Mouse (Mus musculus) C2C12 (cell line): ENCODE measurements around the gene Drd3.

Source experiments
- CEBPB ChIP-seq: IDR thresholded peaks from one replicate; pipeline ENCODE4 v1.6.1; 2011; ENCODE audit warnings: low read depth, mild to moderate bottlenecking, control low read depth, moderate library complexity
- CTCF ChIP-seq: IDR thresholded peaks from one replicate; pipeline ENCODE4 v1.5.1; 2011; ENCODE audit not compliant: control insufficient read depth, insufficient read depth, insufficient read length
- FOSL1 ChIP-seq: IDR thresholded peaks from one replicate; pipeline ENCODE4 v1.8.0; 2011; ENCODE audit warnings: mild to moderate bottlenecking, low read length; ENCODE audit not compliant: poor library complexity, insufficient read depth, severe bottlenecking
- MAX ChIP-seq: IDR thresholded peaks from one replicate; pipeline ENCODE4 v1.6.1; 2011; ENCODE audit warnings: mild to moderate bottlenecking, control low read depth
- MYOD1 ChIP-seq: IDR thresholded peaks from one replicate; pipeline ENCODE4 v1.6.1; 2011; ENCODE audit warnings: low read depth; ENCODE audit not compliant: control insufficient read depth, insufficient read length
- MYOG ChIP-seq: IDR thresholded peaks from one replicate; pipeline ENCODE4 v1.6.1; 2011; ENCODE audit not compliant: control insufficient read depth, insufficient read length; ENCODE audit errors: extremely low read depth
- USF1 ChIP-seq: IDR thresholded peaks from one replicate; pipeline ENCODE4 v1.6.1; 2011; ENCODE audit warnings: low read depth, mild to moderate bottlenecking, control low read depth, moderate library complexity

GRCm38 (mm10) chr16:43827492-43827891, 73.7 kb downstream of the Drd3 start:
- TF ChIP-seq CTCF = no peak
- no peak for TF ChIP-seq USF1
- TF ChIP-seq MYOG = no peak
- no peak for TF ChIP-seq MAX
- TF ChIP-seq MYOD1 = no peak
- TF ChIP-seq FOSL1 = no peak
- TF ChIP-seq CEBPB = no peak
